Mouse (Mus musculus): ENCODE measurements at regions not wholly inside any gene's neighbourhood (a gene's known extent, or its start where the extent isn't known, plus 50 kb on each side); places are given as distances from the start of the nearest gene placed in this dataset.
A peak's percentile ranks its signal among the peaks of the same experiment; 100 is the strongest.
"Not testable (repeated sequence)": the region's sequence is repeated elsewhere in the genome, so short reads cannot be mapped to it uniquely, and the experiment has no call there.

DNA sequence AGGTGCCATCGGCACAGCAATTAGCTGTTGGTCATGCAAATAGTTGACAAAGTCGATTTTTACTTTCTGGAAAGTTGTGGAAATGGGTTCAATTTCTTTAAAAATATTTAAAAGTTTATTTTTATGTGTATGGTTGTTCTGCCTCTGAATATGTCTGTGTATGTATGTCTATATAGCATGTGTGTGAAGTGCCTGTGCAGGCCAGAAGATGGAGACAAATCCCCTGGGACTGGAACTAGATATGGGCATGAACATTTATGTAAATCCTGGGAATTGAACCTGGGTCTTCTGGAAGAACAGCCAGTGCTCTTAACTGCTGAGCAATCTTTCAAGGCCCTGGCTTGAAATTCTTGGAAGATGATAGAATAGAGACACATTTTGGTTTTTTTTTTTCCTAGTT is 140.0 kb downstream of the Lyplal1 start:
- no peaks in the 10 kb centered on the region for H3K9me3 ChIP-seq
- H3K4me3 ChIP-seq: no peak overlapping the region
- H3K4me1 ChIP-seq: no peaks in the 10 kb centered on the region
- 87% methylated on average over 2 of the region's 2 CpGs for WGBS
- DNase-seq (ENCODE audit: low spot score): no peak
- H3K27me3 ChIP-seq (replicated peaks; ENCODE audit: low read depth, poor library complexity, severe bottlenecking): no peaks in the 10 kb centered on the region
- H3K27ac ChIP-seq (replicated peaks): no peak overlapping the region
- no peaks in the 10 kb centered on the region for H3K36me3 ChIP-seq (replicated peaks)

DNA sequence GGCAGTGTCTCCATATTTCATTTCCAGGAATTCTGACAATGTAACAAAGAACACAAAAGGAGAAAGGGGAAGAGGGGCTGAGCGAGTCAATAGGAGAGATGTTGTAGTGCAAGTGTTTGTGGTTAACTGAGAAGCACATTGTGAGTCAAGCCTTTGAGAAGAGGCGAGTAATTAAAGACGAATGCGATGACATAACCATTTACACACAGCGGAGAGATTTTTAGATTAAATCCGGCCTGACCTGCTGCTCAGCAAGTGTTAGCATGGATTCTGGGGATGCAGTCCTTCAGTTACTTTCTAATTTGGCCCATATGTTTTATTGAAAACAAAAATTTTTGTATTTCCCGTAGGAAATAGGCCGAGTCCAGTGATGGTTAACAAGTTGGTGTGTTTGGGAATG is 127.7 kb downstream of the Lyplal1 start:
- no peaks in the 10 kb centered on the region for H3K27me3 ChIP-seq (replicated peaks; ENCODE audit: low read depth, poor library complexity, severe bottlenecking)
- H3K9me3 ChIP-seq: no peaks in the 10 kb centered on the region
- H3K27ac ChIP-seq (replicated peaks): no peak overlapping the region
- peaks cover 3% of the 10 kb centered on the region; the same call in 1 of the 2 replicates for H3K4me1 ChIP-seq
- no peak overlapping the region for H3K4me3 ChIP-seq
- H3K36me3 ChIP-seq (replicated peaks): no peaks in the 10 kb centered on the region
- no peak for DNase-seq (ENCODE audit: low spot score)
- WGBS: 72% methylated on average over 8 of the region's 8 CpGs

DNA sequence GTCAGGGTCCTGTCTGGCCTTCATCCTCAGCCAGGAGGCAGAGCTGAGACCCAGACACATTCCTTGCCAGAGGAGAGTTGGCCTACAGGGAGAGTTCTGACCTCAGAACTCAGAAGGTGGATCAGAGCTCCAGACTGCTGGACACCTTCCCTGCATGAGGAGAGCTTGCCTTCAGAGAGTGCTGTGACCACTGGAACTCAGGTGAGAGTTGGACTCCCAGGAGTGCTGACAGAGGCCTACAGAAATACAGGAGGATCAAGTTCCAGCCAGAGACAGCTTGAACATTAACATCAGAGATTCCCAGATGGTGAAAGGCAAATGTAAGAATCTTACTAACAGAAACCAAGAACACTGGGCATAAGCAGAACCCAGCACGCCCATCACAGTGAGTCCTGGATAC is 117.0 kb downstream of the Lyplal1 start:
- H3K27me3 ChIP-seq (replicated peaks; ENCODE audit: low read depth, poor library complexity, severe bottlenecking); H3K9me3 ChIP-seq; DNase-seq (ENCODE audit: low spot score); H3K27ac ChIP-seq (replicated peaks); H3K4me1 ChIP-seq; H3K36me3 ChIP-seq (replicated peaks); H3K4me3 ChIP-seq: not testable (repeated sequence)
- WGBS: 92% methylated on average over 1 of the region's 1 CpGs

DNA sequence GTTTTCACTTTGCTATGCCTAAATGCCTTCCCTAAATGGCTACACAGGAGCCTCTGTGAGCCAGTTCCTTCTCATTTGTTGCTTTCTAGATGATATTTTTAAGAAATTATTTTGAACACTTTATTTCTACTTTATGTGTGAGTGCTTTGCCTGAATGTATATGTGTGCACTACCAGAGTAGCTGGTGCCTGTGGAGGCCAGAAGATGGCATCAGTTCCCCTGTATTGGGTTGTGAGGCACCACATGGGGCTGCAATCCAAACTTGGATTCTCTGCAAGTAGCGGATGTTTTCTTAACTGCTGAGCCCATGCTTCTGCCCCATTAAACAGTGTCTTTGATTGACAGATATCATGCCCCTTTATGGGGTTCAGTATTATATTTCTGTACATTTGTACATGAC is 103.7 kb downstream of the Lyplal1 start:
- Histone ChIP-seq H3K36me3 (replicated peaks) (no peaks in the 10 kb centered on the region), H3K27me3 (replicated peaks; ENCODE audit: low read depth, poor library complexity, severe bottlenecking) (peaks cover 6% of the 10 kb centered on the region; the same call in 1 of the 2 replicates), H3K4me3 (no peak overlapping the region), H3K27ac (replicated peaks) (no peak overlapping the region), H3K4me1 (no peaks in the 10 kb centered on the region), H3K9me3 (no peaks in the 10 kb centered on the region)
- 79% methylated on average over 1 of the region's 1 CpGs for WGBS
- DNase-seq (ENCODE audit: low spot score): no peak

DNA sequence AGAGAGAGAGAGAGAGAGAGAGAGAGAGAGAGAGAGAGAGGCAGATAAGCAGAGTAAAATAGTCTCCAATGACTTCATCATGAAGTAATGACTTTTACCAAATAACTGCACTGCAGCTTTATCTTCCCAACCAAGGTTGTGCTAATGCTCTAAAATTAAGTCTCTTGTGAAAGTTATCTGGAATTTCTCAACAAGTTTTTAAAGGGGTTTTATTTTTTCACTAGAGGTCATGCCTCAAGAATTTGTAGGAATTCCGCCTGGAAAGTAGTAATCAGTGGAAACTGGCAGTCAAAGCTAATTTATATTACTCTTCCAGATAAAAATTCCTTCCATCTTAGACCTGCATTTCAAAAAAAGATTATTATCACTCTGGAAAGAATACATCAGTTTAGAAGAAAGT is 102.9 kb downstream of the Lyplal1 start:
- Histone ChIP-seq H3K4me1 (no peaks in the 10 kb centered on the region), H3K27me3 (replicated peaks; ENCODE audit: low read depth, poor library complexity, severe bottlenecking) (peaks cover 6% of the 10 kb centered on the region; the same call in 1 of the 2 replicates), H3K9me3 (no peaks in the 10 kb centered on the region), H3K4me3 (no peak overlapping the region), H3K27ac (replicated peaks) (no peak overlapping the region), H3K36me3 (replicated peaks) (no peaks in the 10 kb centered on the region)
- WGBS: 60% methylated on average over 1 of the region's 1 CpGs
- no peak for DNase-seq (ENCODE audit: low spot score)

DNA sequence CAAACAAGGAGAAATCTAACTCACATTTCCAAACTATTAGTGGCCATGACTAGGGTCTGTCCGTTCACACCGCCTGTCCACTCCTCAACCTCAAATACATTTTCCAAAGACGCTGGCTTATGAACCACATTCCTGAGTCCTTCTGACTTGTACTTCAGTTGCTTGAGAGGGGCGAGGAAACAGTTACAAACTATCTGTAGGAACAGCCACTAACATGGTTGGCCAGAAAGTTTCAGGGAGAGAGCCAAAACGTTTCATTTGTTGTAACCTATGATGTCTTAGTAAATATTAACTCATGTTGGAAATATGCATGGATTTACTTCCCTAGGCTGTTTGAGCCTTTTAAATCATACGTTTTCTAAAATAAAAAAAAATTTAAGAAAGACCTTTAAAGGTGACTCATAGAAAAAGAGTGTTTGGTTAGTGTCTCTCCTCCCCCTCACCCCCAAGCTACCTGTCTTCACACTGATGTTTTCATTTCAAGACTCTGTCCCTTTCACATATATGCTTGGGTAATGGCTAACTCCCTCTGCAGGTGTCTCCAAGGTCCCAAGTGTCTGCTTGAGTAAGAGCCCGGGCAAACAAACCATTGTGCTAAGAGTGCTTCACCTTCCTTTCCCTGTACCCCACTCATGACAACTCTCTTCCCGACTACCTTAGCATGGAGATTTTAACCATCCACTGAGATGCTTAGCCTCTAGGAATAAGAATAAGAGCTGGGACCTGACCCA is 101.1 kb downstream of the Lyplal1 start:
- Histone ChIP-seq H3K27me3 (replicated peaks; ENCODE audit: low read depth, poor library complexity, severe bottlenecking) (peaks cover 6% of the 10 kb centered on the region; the same call in 1 of the 2 replicates), H3K36me3 (replicated peaks) (no peaks in the 10 kb centered on the region), H3K4me3 (no peak overlapping the region), H3K9me3 (no peaks in the 10 kb centered on the region), H3K27ac (replicated peaks) (no peak overlapping the region), H3K4me1 (no peaks in the 10 kb centered on the region)
- whole genome bisulfite sequencing: 78% methylated on average over 8 of the region's 8 CpGs
- DNase-seq (ENCODE audit: low spot score): no peak

DNA sequence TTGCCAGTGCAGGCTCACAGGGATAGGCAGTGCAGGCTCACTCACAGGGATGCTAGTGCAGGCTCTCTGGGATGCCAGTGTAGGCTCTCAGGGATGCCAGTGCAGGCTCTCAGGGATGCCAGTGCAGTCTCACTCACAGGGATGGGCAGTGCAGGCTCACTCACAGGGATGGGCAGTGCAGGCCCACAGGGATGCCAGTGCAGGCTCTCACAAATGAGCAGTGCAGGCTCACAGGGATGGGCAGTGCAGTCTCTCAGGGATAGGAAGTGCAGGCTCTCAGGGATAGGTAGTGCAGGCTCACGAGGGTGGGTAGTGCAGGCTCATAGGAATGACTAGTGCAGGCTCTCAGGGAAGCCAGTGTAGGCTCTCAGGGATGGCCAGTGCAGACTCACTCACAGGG is 99.6 kb downstream of the Lyplal1 start:
- DNase-seq (ENCODE audit: low spot score): no peak
- no peaks in the 10 kb centered on the region for H3K4me1 ChIP-seq
- H3K27me3 ChIP-seq (replicated peaks; ENCODE audit: low read depth, poor library complexity, severe bottlenecking): peaks cover 6% of the 10 kb centered on the region; the same call in 1 of the 2 replicates
- H3K27ac ChIP-seq (replicated peaks): peak overlapping the region; percentile 59
- no peak overlapping the region for H3K4me3 ChIP-seq
- H3K36me3 ChIP-seq (replicated peaks): no peaks in the 10 kb centered on the region
- H3K9me3 ChIP-seq: no peaks in the 10 kb centered on the region
- WGBS: 43% methylated on average over 1 of the region's 1 CpGs

DNA sequence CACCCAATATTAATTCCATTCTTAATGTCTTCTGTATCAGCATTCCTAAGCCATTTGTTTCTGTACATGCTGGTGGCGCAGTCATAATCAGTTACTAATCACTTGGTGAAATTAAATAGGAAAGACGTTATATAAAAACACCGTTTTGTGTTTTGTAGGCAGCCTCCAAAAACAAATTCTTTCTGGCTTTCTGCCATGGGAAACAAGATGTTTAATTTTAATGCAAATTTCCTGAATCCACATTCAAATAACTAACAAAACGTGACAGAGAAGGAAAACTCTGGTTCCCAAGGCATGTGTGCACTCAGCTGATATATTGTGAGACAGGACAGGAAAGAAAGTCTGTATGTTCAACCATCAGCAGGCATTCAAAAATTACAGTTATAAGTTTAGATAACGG is 97.6 kb downstream of the Lyplal1 start:
- DNase-seq (ENCODE audit: low spot score): no peak
- WGBS: 91% methylated on average over 5 of the region's 5 CpGs
- Histone ChIP-seq H3K27ac (replicated peaks) (no peak overlapping the region), H3K4me3 (no peak overlapping the region), H3K4me1 (no peaks in the 10 kb centered on the region), H3K9me3 (peaks cover 5% of the 10 kb centered on the region; the same call in 1 of the 2 replicates), H3K36me3 (replicated peaks) (no peaks in the 10 kb centered on the region), H3K27me3 (replicated peaks; ENCODE audit: low read depth, poor library complexity, severe bottlenecking) (peaks cover 6% of the 10 kb centered on the region; the same call in 1 of the 2 replicates)

DNA sequence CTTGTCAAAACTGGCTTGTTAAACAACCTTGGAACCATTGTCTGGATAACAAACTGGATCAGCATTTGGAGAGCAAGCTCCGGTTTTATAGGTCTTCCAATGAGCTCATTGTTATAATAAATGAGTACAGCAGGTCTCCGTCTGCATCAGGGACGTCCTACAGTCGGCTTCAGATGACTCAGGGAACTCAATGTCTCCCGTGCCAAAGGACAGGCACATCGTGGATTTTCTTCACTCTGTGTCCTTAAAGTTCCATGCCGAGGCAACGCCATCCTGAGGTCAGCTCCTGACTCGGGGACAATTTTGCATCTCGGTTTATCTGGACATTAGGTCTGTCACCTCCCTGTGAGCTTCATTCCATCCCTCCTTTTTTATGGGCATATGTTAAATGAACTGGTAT is 85.2 kb downstream of the Lyplal1 start:
- WGBS: 84% methylated on average over 10 of the region's 10 CpGs

DNA sequence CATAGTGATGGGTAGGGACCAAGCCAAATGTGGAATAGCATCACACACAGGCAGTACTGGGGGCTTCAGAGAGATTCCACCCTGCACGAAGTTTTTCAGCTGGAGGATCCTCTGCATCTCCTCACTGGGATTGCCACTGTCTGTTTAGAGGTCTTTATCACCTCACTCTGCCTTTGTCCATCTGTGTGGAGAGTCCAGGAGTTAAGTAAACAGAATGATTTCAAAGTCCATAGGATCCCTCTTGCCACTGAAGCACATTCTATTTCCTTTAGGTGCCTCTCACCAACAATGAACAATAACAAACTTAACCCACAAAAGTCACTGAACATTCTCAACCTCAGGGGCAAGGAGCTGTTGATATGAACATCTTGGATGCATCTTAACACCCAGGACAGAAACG is 82.7 kb downstream of the Lyplal1 start:
- WGBS: 68% methylated on average over 2 of the region's 2 CpGs
- Histone ChIP-seq H3K27me3 (replicated peaks; ENCODE audit: low read depth, poor library complexity, severe bottlenecking) (no peaks in the 10 kb centered on the region), H3K4me3 (no peak overlapping the region), H3K4me1 (peaks cover 21% of the 10 kb centered on the region), H3K9me3 (no peaks in the 10 kb centered on the region), H3K27ac (replicated peaks) (no peak overlapping the region), H3K36me3 (replicated peaks) (no peaks in the 10 kb centered on the region)
- no peak for DNase-seq (ENCODE audit: low spot score)

More for the DNA sequence above, 85.2 kb downstream of the Lyplal1 start:
- DNase-seq (ENCODE audit: low spot score): no peak
- H3K36me3 ChIP-seq (replicated peaks): no peaks in the 10 kb centered on the region
- peaks cover 21% of the 10 kb centered on the region for H3K4me1 ChIP-seq
- no peaks in the 10 kb centered on the region for H3K9me3 ChIP-seq
- no peaks in the 10 kb centered on the region for H3K27me3 ChIP-seq (replicated peaks; ENCODE audit: low read depth, poor library complexity, severe bottlenecking)
- H3K4me3 ChIP-seq: no peak overlapping the region
- no peak overlapping the region for H3K27ac ChIP-seq (replicated peaks)

Measured in embryonic facial prominence, embryonic 10.5 days (tissue).